Mouse (Mus musculus) gonadal fat pad, adult 2 months (tissue): Measurements from ENCODE around the gene Arid5b. TPM values are rescaled to one million over a fixed set of nuclear protein-coding genes. Genes with fewer than 3 reads are reported as not detected.

Source experiments
- DNase-seq: peaks from one replicate; pipeline ENCODE4 v3.0.0-alpha.2; 2012; ENCODE audit warnings: low read depth
- polyA plus RNA-seq: library from polyadenylated mRNA; depleted of rRNA; stranded (reverse); fragments of >200 nt; gene quantifications from 2 replicates; pipeline ENCODE4 v1.2.3, GENCODE M21; 2012

Arid5b gene
- polyA plus RNA-seq, 1 experiment: 10.3 TPM

DNA sequence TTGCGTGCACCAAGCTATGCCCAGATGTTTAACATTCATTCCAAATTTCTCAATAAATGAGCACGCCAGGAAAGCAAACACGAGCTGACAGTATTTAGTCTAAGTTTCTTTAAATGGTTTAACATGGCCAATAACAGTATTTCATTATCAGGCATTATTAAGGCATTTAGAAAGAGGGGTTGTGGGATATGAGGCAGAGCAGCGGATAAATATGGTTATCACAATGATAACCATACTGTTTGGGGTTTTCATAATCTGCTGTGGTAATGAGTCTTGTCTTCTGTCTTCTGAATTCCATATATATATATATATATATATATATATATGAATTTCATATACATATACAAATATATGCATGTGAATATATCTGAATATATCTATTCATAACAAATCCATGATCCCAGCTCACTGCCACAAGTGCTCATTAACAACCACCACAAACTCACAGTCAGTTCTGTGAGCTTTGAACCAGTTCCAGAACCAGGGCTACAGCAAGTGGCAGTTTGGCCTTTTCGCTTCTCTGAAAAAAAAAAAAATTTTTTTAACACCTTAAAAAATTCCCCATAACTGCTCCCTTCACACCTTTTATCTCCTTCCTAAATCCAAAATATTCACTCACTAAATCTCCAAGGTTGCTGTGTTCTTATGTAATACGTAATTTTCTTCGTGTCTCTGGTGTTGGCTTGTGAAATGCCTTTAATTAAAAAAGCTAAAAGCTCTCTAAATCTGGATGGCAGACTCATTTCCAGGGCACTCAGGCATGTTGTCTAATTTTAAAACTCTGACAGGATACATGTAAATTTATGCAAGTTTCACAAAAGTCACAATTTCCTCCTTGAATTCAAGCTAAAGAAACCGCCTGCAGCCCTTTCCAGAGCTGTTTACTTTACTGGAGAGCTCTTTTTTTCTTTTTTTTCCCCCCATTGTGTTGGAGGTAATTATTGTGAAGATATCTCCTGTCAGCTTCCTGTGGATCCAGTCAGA is 113.5 kb downstream of the Arid5b start:
- DNase-seq: no peak

DNA sequence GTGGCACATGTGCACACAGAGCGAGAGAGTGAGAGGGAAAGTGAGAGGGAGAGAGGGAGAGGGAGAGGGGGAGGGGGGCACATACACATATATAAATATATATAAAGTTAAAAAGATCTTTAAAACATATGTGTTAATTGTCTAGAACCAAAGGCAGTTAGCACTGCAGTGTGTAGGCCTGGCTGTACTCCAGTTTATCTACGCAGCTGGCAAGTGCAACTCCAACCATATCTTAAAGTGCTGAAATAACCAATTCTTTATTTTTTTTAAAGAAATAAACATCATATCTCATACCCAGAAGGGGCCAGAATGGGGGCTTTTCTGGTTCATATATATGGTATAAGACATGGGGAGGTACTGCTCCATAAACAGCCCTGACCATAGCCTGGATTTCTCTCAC is 114.4 kb downstream of the Arid5b start:
- no peak for DNase-seq

DNA sequence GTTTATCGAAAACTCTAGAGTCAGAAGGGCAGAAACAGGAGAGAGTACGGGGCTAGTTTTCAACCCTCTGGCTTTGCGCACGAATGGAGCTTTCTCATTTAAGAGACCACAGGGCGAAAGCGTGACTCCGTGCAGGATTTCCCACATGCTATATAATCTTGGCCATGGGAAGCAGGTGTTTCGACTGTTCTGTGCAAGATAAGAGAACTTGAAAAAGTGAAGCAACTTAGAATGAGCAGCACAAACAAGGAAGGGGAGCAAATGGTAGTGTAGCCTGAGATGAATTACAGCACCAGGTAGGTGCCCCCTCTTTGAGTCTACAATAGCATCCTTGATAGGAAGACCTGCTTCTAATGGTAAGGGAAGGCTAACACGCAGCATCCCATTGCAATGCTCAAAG is 118.8 kb downstream of the Arid5b start:
- no peak for DNase-seq

DNA sequence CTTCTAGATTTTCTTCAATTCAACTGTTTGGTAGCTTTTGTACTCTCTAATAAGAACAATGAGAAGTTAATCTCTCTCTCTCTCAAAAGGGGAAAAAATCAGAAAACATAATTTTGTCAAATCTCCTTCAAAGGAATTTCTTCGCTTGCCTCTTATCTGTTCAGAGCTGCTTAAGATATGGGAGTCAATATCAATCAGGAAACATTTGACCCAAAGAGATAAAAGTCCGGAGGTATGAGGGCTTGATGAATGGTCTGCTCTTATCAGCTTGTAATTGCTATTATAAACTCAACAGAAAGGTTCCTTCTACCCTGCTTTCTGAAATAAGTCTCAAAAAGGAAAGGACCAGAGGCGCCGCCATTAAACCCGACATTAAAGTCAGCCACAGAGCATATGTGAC is 120.0 kb downstream of the Arid5b start:
- DNase-seq: no peak

DNA sequence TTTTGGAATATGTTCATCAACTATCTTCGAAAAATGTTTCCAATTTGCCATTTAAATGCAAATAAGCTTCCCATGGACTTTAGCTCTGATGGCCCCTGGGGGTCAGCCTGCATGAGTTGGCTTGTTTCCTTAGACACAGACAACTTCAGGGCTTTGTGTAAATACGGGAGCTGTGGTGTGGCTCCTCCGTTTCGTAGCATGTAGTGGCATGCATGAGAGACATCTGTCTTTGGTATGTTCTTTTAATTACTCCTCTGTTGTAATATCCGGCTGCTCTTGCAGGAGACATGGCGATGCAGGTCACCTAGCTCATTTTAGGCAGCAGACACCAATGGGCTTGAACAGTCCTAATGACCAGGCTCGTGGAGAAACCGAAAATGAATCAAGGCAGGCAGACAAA is 121.0 kb downstream of the Arid5b start:
- DNase-seq: no peak

DNA sequence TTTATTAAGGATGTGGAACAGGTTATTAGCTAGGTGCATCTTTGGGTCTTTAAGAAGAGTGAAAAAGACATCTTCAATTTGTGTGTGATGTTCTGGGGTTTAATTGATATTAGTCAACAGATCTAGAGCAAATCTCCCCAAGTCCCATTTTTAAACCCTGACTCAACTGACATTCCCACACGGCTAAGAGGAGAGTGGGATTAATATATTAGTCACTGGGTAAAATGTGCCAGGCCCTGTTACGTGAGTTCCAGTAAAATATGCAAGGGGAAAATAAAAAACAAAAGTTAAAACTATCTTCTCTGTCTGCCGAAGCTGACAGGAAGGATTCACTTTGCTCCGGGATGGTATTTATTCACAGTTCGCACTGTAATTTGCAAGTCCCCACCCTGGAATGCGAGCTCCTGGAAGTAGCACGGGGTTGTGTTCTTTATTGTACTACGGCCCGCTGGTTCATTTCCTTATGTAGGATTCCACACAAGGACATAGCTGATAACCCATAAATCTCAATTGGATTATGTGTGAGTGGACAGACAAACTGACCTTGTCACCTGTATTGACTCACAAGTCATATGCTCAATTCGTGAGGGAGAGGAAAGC is 121.8 kb downstream of the Arid5b start:
- no peak for DNase-seq

DNA sequence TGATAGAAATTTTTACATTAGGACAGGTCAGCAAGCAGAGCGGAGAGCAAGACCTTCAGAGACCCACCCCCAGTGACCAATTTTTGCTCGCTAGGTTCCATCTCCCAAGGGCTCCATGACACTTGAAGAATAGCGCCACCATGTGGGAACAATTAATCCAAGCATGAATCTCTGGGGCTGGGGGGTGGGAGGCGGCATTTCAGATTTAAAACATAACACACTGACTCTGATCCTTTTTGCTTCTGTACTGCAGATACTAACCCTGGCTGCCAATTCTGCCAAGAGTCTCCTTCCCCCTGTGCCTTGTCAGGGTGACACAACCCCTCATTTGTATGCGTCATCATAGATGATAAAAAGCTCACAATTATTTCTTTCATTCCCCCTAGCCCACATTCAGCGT is 122.4 kb downstream of the Arid5b start:
- DNase-seq: no peak

DNA sequence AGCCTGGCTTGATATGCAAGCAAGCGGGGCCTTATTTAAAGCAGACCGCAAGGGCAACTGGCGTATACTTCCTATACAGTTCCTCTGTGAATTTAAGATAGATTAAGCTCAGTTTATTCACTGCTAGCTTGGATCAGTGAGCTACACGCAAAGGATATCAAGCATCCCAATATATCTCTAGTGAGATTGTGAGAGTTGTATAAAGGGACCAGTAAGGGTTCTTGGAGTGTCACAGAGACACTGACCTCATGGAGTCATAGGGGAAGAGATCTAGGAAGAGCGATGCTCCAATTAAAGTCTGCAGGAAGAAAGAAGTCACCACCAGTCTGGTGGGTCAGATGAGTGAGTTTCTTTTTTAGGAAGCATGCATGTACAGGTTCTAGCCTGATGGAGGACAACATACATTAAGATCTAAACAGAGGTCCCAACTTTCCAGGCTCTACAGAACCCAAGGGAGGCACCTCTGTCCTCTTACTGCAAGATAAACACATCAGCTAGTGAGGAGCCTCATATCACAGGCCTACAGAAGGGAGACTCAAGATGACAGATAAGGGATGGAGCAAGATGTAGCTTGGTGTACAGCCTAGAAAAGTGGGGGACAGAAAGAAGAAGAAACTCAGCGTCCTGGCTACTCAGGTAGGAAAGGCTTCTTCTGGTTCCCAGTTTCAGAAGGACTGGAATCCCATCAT is 123.0 kb downstream of the Arid5b start:
- no peak for DNase-seq

DNA sequence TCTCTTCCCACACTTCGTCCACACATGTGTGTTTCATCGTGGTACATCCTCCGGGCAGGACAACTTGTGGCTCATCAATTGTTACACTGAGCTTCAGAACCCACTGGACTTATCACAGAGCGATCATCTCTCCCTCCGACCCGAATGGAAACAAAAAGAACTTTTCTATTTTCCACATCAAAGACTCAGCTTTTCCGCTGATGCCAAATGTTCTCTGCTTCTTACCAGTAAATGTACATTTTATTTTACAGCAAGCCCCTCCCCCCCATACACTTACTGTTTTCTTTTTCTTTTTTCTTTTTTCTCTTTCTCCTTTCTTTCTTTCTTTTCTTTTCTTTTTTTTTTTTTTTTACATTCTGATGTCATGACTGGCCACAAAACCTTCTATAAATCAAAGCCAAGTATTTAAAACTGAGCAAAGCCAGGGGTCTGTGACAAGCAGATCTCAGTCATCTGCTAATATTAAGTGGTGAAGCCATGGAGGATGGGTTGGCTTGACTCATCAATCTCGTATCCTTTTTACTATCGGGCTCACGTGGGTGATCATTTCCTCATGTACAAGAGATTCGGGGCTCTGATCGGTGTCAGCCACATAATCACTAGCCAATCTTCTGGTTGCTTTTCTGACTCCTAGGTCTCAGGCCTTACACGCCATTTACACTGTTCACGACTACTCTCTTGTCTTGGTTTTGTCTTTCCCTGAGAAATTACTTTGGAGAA is 124.3 kb downstream of the Arid5b start:
- no peak for DNase-seq

DNA sequence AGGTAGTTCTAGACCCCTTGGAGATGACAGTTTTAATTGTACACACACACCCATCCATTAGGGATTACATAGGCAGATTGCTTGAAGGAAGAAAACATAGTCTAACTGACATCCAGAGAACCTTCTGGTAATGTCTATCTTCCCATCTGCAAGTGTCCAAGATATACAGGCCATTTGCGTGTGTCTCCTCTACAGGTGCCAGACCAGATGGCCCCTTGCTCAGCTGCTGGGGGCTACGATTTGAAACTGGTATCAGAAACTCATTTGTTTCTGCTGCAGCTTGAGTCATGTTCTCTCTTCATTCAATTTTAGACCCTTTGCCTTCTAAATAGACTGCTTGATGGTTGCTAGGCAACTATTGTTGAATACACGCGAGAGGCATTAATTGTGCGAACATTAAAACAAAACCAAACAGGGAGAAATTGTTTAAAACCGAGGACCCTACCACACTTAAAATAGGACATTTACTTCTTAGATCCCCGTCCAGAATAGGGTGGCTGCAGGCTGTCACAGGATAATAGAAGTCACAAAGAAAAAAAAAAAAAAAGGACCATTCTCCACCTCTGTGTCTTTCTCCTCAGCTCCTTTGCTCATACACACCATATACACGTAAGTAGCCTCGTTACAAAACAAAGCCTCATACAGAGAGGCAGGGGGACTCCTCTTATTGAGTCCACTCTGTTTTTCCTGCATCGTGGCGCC is 125.0 kb downstream of the Arid5b start:
- no peak for DNase-seq

DNA sequence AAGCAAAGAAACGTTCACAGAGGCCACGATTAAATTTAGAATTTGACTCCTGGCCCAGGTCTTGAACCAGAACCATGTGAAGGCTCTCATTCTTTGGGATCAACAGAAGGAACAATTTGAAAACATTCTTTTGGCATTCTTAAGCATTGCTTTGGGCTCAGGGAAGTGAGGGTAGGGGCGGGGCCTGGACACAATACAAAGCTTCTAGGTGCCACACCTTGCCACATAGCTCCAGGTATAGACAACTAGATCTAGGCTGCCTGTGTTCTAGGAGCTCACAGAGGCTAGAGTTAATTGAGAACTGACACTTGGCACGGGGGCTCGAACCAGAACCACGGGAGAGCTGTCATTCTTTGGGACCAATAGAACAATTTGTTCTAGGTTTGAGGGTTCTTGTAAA is 130.0 kb downstream of the Arid5b start:
- DNase-seq: no peak

DNA sequence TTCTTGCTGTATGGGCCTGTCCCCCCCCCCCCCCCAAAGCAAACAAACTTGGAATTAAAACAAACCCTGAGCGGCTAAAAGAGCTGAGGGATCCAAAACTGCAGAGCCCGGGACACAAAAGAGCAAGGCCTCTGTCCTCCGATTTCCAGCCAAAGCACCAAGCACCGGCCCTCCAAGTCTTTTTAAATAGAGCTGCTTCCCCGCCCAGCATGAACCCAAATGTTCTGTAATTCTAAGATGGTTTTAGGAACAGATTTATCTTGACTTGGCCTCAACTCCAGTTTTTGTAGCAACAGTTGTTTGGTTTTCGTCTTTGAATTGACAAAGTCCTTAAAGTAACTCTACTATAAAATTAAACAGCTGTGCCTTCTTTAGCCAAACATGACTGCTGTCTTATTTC is 130.8 kb downstream of the Arid5b start:
- DNase-seq: no peak

DNA sequence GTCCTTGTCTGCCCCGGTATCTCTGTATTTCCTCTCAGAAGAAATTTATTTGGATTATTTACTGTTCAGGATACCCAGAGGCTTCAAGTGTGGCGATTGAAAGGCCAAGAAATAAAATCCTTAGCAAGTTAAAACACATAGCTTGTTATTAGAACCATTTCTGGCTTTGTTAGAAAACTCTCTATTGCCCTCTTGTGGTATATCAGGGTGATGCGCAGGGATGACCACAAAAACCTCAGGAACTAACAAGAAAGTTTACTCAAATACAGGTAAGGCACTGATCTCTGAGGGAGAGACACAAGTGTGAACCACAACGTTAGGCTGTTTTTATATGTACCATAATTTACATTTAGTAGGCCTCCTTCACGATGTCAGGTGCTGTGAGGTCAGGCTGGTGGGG is 131.7 kb downstream of the Arid5b start:
- DNase-seq: no peak

DNA sequence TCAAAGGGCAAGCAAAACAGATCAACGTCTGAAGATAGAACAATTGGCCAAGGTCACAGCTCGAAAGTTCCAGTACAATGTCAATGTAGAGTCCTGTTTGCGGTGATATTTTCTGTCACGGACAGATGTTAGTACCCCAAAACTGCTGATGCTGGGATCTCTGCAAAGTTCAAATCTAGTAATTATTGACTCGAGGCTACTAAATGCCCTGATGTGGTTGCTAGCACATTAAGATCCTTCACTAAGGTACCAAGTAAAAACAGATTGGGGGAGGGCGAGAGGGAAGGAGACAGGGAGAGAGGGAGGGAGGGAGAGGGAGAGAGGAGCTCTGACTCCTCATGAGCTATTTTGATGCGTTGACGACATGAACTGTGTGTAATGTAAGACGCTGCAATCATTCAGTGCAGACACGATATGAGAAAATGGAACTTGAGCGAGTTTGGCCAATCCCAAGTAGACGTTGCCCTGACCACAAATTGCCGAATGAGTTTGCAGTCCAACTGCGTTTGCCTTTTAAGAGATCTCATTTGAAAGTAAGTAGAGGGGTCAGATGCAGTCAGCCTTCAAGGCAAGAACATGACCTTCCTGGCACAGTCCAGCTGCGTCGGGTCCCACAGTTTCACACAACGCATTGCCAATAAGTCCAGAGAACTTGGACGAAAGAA is 133.1 kb downstream of the Arid5b start:
- DNase-seq: no peak

DNA sequence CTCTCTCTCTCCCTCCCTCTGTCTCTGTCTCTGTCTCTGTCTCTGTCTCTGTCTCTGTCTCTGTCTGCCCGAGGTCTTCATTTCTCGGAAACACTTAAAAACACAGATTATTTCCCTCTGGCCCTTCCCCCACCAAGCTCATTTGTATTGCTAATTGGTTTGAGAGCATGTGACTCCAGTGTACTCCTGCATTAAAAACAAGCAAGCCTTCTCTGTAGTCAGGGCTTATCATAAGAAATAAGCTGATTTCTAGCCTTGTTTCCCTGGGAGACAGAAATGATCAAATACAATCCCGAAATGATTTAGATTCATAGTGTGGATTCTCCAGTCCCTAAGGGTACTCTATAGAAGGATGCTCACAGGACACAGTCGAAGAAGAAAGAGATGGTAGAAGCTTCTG is 136.0 kb downstream of the Arid5b start:
- no peak for DNase-seq

DNA sequence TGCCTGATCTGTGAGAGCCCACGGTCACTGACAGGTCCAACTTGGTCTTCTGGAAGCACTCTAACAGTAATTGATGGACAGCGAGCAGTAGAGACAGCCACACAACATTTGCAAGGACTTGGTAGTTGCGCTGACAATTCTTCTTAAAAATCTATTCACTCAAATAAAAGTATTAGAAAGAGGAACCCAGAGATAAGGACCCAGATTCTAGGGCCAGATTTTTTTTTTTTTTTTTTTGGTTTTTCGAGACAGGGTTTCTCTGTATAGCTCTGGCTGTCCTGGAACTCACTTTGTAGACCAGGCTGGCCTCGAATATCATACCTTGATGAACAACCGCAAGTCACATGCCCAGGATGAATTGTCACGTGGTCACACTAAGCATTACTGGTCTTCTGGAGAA is 137.0 kb downstream of the Arid5b start:
- no peak for DNase-seq

DNA sequence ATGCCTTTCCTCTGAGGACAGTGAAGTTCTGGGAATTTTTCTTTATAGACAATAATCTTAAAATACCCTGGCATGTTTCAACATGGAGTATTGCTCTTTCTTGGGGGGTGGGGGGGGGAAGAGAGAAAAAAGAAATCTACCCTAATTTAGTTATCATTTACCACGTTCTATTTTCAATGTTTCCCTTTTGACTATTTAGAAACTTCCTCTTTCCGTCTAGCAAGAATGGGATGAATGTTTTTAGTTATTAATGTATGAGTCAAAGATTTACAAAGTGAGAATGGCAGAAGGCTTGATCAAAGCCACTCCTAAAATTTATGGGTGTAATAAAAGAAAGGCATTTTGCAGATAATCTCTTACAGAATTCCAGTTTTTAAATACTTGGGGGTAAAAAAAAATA is 137.7 kb downstream of the Arid5b start:
- no peak for DNase-seq

DNA sequence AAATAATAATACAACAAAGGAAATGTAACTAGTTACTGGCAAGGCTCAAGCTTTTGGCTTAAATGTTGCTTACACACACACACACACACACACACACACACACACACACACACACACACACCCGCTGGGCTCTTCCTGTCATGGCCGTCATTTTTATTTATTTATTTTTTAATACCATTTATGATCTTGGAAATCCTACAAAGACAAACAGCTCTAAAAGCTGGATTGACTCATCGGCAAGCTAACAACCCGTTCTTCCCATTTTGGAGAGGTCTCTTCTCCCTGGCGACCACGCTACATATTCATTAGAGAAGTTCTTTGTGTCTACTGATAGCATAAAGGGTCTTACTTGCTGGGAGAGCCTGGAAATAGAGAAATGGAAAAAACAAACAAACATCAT is 138.2 kb downstream of the Arid5b start:
- no peak for DNase-seq

DNA sequence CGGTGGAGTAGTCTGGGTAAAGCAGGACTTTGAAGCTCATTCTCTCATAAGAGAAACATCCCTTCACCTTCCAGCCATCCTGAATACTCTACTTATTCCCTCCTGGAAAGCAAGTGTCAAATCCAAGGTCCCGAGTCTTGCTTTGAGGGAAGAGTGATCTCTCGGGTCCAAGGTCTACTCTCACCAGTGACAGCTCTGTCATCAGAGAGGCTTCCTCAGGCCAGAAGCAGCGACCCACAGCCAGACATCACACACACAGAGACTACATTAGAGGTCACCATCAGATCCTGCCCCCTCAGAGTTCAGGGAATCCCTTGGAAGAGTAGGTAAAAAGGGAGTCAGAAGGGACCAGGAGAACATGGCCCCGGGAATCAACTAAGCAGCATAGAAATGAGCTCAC is 140.4 kb downstream of the Arid5b start:
- no peak for DNase-seq

DNA sequence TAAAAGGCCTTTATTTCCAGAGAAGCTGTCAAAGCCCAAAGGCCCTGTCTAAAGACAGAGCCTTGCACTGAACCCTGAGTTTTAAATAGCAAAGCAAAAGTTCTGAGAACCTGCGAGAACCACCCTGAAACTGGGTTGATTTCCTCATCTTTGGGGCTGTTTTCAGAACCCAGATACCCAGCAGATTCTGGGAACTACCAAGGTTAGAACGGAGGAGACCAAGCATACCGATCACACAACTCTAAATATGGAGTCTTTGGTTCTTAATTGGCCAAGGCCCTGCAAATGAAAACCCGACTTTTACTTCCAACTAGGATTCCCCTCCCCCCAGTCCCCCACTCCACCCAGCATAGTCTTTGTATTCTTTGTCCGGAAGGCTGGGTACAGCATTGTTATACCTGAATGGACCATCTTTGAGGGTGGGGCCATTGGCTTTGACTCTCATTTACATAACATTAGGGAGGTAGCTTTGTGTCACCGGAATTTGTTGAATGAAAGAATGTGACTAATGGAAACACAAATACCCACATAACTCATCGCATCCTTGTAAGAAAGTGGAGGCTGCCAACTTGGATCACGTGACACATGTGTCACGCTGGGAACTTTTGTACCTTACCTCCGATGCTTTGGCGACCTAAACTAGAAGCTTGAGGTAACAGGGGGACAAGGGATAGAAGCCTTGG is 141.2 kb downstream of the Arid5b start:
- no peak for DNase-seq
